Mouse (Mus musculus) effector memory CD4-positive, alpha-beta T cell, adult 5 months (primary cell): ENCODE data around the gene Cdkn2a. TPM values are rescaled to one million over a fixed set of nuclear protein-coding genes. Genes with fewer than 3 reads are reported as not detected.

Experiments
- polyA plus RNA-seq: library from polyadenylated mRNA; unstranded; fragments of 100-300 nt; shearing (Covaris generic); gene quantifications from one replicate; pipeline ENCODE4 v1.2.1, GENCODE M21; 2017

The Cdkn2a gene
- polyA plus RNA-seq: not detected

DNA sequence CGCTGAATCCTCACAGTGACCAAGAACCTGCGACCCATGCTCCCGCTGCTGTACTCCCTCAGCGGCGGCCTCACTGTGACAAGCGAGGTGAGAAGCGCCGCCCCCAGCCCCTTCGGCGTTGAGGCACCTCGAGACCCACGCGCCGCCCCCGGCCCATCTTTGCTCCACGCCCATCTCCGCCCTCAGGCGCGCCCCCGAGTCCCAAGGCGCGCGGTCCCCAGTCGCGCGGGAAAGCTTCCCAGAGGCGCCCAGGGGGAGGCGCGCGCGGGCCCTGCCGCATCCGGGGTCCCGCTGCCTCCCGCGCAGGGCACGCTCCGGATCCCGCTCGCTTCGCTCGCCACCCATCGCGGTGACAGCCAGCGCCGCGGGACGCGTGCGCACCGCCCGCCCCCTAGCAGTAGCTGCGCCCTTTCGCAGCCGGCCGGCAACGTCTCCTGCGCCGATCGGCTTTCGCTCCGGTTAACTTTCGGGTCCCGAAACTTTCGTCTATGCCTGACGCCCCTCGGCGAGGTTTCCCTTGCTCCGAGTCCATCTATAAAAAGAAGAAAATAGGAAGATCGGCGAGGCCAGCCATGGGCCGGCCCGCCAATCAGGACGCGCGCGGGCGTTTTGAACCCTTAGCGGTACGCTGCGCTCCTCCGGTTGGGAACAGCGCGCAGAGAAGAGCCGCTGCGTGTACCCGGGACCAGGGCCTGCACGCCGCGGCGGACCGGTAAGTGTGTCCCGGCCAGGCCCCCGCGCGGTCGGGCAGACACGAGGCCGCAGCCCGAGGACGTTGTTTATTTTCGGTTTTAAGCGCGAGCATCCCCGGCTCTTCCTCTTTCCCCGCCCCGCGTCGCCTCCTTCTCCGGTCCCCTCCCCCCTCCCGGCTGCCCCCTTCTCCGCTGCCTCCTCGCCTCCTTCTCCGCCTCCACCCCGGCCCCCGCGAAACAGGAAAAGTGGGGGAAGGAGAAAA lies at the start of gene Cdkn2a:
TSS of gene Cdkn2a (minus strand) at position 168 of the 955 bp plus-strand sequence.

DNA sequence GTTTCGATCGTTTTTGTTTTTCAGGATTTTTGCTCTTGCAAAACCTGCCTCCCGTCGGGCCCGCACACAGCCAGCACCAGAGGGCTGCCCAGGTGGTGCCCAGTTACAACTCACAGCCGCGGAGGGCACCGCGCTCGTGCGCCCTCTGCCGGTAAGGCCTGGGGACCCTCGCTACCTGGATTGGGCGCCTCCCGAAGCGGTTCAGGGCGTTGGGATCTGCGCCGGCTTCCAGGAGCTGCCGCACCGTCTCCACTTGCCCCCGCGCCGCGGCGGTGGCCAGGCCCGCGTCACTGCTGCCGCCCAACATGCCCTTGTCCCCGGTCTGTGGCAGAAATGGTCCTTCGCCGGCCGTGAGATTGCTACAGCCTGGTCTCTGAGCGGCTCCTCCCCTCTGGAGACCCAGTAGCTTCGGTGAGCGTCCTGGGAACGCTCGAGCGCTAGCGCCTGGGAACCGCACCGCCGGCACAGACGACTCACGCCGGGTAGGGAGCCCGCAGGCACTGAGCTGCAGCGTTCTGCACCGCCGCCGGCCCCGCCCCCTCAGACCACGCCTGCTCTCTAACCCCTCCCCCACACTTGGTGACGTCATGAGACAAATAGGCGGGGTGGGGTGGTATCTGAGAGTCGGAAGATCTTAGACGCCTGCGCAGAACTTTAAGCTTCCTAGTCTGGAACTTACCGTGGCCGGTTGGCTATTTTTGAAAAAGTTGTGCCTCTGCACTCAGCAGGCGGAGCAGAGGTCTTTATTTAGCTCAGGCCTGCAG lies 16.2 kb upstream of the Cdkn2a start, which contains the start of gene Cdkn2b:
TSS of gene Cdkn2b (minus strand) at position 549 of the 764 bp plus-strand sequence.

Other genes with a start within 250 kb of the Cdkn2a start
- 59.1 TPM for gene Mtap, start 157.5 kb downstream of the Cdkn2a start, polyA plus RNA-seq
- 4.5 TPM for gene Cdkn2b, start 16.4 kb upstream of the Cdkn2a start, polyA plus RNA-seq